Mouse (Mus musculus) retina, postnatal 1 day (tissue): ENCODE results near the gene Rbms3.

ENCODE experiments used
- DNase-seq: peaks from one replicate; pipeline ENCODE4 v3.0.0-alpha.2; 2012

The Rbms3 gene

DNA sequence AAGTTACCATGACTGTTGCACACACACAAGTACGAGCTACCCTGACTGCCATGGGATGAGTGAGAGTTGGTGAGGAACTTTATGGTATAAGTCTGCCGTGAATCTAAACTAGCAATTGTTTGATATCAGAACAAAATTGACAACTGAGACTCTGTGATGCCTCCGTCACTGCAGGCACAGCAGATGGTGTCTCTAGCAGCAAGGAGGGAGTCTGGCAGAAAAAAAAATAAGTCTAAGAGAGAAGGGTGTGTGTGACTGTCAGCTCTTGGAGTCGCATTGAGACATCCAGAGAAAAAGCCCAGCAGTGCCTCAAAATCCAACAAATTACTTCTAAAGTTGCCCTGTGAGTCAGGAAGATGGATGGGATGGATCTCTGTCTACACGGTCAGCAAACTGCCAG is 257.7 kb downstream of the Rbms3 start:
- no peak for DNase-seq

DNA sequence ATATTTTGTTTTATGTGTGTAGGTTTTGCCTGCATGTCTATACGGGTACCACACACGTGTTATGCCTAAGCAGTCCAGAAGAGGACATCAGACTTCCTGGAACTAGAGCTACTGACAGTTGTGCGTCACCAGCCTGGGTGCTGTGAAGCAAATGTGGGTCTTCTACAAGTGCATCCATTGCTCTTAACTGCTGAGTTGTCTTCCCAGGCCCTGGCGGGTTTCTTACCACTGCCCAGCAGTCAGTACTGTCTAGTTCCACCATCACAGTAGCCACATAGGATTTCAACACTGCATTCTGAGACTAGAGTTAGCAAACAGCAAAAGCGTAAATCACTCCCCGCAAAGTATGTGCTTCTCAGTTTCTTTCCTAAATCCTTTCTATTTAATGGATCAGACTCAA is 259.6 kb downstream of the Rbms3 start:
- no peak for DNase-seq

DNA sequence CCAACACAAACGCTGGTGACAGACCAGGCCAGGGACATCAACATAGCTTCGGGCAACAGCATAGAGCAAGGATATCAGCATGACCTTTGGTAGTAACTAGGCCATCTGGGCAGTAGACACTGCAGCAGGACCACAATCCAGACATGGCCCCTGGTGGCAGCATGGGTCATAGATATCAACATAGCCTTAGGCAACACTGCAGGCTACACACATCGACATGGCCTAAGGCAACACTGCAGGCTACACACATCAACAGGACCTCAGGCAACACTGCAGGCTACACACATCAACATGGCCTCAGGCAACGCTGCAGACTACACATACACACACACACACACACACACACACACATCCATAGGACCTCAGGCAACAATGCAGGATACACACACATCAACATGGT is 261.7 kb downstream of the Rbms3 start:
- no peak for DNase-seq

DNA sequence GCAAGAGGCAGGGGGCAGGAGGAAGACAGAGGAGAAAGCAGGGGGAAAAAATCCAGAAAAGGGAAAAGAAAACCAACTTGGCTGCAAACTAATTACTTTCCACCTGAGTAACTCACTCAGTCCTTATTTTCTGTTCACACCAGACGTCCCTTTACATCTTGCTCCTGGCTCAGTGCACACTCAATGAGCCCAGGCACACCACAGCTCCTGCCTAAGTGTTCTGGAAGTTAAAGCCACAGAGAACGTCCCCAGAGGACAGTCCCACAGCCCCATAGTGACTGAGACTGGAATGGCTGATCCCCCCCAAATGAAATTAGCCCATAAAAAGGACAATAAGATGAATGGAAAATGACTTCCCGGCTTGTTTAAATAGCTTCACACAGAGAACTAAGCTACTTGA is 265.1 kb downstream of the Rbms3 start:
- no peak for DNase-seq

DNA sequence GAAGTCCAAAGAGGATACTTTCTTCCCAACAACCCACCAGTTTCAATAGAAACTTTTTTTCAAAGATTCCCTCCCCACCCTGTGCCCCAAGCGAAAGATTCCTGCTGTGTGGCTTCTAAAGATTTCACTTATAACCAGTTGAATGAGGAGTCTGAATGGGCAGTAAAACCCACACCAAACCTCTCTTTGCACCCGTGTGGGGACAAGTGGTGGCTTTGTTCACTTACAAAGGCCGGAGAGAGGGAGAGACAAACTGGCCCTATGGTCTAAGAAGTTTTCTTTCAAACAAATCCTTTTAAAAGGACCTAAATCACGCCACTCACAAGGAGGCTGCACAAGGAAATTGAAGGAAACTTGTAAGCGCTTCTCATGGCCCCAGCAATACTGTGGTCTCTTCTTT is 268.3 kb downstream of the Rbms3 start:
- no peak for DNase-seq

DNA sequence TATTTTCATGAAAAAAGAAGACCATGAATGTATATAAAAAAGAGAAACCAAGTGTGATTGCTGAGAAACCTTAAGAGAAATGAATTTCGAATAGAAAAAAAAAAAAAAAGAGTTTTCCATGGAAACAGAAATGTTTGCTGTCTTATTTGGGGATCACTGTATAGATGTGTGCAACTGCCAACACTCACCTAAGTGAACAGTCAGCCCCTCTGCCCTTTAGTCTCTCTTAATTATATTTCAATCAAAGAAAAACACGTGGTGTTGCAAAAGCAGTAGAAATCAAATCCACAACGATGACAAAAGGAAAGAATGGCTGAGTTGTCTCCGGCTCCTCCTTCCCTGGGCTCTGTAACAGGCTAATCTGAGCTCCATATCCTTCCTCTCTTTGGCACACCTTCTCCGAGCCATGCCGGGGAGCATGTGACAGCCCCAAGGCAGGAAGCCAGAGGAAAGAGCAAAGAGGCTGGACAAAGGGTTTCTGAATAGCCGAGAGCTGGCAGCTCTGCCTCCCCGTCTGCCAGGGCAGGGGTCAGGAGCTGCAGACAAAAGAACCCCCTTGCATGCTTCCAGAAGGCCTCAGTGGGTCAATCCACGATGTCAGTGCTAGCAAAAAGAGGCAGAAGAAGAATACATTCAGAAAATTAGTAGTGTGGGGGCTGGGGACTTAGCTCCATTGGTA is 272.8 kb downstream of the Rbms3 start:
- peak; percentile 60 for DNase-seq

DNA sequence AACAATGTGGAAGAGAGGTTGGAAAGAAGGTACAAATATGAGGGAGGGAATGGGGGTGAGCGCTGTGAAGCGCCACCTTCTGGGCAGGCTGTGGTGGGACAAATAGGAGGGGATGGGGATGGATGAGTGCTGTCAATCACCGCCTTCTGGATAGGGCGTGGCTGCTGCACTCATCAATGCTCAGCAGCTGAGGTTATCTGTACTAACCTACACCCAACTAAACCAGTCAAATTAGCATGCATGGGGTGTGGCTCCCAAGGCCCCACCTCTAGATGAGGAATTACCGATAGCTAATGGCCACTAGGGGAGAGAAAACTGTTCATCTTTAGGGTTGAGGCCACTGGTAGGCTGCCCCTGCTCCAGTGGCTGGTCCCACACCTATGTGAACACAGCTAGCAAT is 274.2 kb downstream of the Rbms3 start:
- DNase-seq = no peak

DNA sequence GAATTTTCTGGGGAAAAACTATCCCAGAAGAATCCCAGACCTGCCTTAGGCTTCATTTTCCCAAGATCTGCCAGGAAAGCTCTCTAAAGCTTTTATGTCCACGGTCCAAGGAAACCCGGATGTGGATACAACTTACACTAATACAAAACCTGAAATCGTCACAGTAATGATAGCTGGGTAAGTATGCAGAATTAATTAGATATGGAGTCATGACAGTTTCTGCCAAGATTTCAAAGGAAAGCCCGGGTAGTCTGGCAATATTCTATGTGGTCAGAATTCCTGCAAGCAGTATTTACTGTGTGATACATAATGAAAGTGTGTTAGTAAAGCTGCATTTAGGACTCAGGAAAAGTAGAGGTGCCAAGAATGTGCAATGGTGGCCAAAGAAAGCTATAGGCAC is 287.4 kb downstream of the Rbms3 start:
- DNase-seq = no peak

DNA sequence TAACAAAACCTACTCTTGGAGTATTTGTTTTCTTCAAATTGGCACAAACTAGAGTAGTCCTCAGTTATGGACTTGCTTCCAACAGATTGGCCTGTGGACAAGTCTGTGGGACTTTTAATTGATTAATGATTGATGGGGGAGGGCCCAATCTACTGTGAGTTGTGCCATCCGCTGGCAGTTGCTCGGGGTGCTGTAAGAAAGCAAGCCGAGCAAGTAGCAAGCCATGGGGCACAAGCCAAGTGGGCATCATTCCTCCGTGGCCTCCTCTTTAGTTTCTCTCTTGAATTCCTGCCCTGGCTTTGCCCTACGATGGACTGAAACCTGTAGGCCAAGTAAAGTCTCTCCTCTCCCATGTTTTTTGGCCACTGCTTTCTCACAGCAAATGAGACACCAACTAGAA is 299.0 kb downstream of the Rbms3 start:
- no peak for DNase-seq

DNA sequence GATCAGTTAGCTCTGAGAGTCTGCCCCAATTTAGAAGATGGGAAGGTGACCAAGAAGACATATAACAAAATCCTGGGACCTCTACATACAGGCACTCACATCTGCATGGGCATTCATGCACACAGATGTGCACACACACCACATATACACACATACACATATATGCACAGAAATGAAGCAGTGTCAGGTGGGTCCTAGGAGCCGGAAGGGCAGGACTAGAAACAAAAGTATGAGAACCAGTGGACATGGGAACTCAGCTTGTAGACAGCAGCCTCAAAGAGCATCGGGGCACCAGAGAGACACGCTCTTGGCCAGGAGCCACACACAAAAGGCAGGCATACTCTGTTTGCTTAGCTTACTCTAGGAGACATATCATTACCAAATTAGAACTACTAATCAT is 310.4 kb downstream of the Rbms3 start:
- DNase-seq = no peak

DNA sequence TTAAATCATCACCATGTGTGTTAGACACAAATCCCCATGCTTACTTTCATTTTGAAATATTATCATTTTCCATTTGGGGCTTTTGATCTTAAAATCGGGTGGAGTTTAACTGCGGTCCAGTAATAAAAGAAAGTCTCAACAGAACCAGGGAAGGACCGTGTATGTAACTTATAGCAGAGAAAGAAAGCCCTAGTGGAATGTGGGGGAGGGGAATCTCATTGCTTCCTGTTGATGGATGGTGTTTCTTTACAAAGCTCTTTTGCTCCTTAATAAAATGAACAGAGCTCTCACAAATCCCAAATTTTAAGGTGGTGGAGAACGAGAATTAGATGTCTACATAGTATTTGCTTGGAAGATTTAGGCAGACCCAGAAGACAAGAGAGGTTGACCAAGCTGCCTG is 311.3 kb downstream of the Rbms3 start:
- no peak for DNase-seq

DNA sequence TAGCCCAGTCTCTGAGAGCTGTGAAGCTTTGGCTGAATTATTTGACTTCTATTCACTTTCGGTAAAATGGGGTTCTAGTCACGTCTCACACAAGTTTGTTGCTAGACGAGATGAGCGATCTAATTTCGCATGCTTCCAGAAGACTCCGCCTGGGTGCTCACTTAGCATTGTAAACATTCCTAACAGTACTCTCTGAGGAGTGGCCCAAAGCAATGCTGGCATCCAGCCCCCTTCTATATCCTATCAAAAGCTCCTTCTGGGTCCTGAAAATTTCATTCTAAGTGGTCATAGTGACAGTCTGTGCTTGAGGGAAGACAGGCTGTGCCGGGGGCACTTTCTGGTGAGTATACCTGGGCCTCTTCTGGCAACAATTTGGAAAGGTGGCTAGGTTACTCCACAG is 312.5 kb downstream of the Rbms3 start:
- DNase-seq = no peak

DNA sequence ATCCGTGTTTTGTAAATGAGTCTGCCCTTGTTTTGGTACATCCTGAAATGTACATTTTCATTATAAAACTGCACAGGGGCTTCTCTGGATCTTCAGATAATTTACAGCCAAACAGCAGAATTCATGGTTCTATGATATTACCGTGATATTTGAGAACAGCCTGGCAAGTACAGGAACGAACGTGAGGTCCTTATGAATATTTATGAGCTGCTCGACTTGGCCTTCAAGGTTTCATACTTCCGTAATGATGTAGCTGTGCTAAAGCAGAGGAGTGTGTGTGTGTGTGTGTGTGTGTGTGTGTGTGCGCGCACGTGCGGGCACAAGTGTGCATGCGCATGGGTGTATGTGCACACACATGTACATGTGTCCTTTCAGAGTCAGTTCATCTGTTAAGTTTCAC is 316.1 kb downstream of the Rbms3 start:
- DNase-seq = no peak

DNA sequence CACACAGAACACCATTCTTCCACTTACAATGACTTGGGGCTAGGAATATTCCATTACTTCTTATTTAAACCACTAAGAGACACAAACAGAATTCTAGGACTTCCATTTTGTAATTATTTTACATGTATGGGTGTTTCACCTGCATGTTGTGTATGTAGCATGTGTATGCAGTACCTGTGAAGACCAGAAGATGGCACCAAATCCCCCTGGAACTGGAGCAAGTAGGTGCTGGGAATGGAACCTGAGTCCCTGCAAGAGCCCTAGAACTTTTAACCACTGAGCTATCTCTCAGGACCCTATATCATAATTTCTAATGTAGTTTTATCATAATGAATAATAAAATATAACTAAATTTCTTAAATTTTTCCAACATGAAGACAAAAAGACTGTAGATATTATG is 319.9 kb downstream of the Rbms3 start:
- no peak for DNase-seq

DNA sequence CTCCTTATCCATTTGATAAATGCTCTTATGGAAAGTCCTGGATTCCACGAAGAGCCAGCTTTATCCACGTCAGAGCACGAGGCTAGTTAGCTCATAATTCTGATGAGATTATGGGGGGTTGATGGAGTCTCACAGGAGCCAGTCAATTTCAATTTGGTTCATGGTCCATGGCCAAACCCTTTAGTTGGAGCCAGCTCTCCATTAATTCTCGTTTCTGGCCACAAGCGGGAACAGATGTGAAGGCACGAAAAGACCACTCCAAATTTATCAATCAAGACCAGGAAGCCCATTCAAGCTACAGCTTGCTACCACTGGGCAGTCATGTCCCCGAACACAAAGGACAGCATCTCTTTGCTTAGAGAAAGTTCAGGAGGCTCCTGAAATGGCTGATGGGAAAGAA is 330.7 kb downstream of the Rbms3 start:
- no peak for DNase-seq

DNA sequence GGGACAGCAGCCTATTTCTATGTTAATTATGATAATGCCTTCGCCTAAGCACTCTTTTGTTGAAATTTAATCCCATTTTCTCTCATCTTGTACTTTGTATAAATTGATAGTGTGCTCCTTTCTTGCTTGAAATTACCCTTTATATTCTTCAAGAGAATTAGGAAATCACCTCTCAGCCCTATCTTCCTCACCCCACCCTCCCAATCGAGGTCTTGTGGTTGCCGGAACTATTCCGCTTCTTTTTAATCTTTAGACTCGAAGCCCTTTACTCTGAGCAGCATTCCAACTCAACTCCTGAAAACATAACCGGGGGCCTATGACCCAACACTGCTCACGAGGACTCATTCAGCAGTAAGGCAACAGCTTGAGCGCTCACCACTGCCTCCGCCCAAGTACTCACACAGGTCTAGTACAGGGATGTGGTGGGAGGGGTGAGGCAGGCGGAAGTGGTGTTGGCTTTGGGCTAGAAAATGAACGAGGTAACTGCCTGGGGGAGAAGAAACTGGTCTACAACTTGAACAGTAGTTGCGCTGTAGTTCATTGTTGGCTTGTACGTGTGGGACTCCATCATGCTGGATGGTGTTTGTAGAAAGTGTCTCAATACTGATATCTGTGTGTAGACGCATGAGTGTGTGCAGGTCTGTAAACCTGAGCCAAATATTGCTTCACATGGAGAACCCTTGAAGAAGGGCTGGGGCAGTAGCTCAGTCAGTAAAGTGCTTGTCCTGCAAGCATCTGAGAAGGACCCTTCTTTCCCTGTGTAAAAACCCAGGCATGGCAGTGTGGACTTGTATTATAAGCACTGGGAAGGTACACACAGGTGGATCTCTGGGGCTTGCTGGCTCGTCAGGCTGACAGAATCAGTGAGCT is 331.8 kb downstream of the Rbms3 start:
- no peak for DNase-seq

DNA sequence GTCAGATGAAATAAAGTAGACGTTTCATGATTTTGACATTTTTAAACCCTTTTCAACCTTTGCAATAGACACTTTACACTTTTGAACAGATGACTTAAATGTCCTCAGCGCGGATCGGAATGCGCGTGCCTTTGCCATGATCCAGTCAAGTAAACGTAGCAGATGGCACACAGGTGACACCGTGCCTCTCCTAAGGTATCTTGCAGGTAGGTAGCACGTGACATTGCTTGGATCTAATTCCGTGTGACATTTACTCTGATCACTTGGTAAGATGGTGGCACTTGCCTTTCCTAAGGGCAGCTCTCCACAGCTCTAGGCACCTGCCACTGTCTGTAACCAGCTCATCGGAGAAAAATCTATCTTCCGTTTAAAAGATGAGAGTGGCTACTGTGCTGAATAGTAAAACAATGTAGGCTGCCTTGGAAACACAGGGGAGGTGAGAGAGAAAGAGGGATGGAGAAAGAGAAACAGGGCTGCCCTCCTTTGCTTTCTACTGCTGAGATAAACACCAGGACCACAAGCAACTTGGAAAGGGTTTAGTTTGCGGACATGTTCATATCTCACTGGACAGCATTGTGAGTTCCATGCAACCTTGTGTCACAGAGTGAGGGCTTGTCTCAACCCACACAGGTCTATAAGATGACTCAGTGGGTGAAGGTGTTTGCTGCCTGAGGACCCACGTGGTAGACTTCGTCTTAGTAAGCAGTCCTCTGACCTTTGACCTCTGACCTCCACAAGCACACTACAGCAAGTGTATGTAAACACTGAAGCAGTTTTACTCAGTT is 338.5 kb downstream of the Rbms3 start:
- no peak for DNase-seq

DNA sequence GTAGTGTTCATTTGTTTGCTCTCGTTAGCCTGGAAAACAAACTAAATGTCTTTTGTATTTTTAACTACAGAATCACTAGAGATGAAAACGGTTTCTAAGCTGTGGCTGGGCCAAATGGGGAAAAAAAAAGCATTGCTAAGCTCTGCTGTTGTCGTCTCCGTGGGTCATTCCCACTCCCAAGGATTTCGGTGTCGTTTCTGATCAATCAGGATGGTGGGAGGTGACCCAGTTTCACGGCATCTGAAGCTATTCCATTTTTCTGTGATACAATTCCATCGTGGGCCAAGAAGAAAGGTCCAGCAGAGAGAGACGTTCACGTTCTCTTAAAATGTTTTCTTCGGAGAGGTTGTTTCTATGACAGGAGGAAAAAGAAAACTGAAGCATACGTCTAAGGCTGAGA is 354.9 kb downstream of the Rbms3 start:
- DNase-seq = peak; percentile 64

DNA sequence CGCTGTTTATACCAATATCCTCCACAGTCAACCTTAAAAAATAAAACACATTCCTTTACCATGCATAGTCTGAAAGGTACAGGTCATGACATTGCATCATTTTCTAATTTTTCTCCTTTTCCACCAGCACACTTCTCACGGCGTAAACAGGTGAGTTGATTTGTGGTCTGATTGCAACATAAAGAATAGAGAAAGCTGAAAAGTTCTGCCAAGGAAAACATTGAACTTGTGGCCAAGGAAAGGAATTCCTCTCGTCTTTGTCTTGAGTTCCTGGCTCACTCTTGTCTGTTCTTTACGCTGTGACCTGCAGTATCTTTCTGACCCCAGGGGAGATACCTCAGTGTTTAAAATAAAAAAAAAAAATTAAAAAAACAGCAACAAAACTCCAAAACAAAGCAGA is 370.1 kb downstream of the Rbms3 start:
- DNase-seq = no peak

DNA sequence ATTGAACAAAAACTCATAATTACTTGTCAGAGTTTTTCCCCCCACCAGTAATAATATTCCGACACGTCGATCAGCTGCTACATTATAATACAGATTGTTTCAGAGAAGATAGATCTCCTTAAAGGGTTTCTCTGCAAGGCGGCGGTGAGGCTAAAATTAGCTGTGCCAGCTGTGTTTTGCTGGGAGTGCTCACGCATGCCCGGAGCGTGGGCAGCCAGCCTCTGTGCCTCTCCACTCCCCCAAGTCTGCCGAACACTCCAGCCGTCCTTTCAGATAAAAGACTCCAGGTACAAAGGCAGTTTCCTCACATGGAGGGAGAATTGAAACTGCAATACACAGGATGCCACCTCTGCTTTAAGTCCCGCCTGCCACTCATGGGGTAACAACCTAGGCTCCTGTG is 376.4 kb downstream of the Rbms3 start:
- peak; percentile 40 for DNase-seq

DNA sequence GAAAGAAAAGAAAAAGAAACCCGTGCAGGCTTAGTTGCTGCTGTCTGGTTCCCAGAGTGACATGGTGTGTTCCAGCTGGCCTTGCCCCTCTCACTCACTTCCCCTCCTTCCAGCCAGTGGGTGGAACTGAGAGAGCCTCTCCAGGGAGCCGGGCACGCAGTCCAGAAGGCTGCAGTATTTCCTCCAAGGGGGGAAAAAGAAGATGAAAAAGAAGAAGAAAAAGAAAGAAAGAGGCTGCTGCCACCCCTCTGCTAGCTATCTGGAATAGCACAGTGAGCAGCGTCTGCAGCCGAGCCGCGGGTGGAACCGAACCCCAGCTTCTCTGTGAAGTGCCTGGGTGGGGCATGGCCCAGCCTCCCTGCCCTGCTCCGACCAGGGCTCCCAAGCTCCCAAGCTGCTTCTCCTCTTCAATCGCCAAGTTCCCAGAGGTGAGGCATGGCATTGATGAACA is 377.3 kb downstream of the Rbms3 start:
- peak; percentile 52 for DNase-seq

DNA sequence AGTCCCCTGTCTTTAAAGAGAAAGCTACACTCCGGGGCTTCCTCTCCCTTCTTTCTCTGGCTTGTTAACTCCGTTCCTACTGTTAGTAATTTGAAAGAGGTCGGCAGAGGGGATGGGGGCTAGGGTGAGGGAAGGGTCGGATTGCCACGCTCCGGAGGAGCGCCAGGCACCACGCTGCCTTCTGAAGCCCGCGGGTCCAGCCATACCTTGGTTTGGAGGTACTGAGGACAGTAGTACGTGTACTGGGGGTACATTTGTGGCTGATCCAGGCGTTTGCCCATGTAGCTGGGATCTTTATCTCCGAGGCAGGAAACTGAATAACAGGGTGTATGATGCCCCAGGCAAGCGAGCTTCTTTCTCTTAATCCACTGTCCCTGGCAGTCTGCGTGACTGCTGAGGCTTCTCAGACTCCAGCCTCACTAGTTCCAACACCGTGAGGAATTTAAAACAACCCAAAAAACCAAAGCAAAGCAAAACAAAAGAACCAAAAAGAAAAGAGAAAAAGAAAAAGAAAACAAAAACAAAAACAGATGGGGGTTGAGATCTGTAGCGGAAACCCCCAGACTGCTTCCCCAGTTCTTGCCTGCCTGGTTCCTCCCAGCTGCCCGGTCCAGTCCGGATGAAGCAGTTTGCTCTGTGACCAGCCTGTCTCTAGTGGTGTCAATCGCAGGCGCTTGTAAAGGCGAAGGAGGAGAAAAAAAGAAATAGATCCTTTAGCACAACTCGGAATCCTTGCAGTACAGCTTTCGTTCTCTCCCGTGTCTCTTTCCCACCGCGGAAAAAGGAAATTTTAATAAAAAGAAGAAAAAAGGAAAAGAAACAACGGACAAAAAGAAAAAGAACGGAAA is 378.0 kb downstream of the Rbms3 start:
- peak; percentile 64 for DNase-seq

DNA sequence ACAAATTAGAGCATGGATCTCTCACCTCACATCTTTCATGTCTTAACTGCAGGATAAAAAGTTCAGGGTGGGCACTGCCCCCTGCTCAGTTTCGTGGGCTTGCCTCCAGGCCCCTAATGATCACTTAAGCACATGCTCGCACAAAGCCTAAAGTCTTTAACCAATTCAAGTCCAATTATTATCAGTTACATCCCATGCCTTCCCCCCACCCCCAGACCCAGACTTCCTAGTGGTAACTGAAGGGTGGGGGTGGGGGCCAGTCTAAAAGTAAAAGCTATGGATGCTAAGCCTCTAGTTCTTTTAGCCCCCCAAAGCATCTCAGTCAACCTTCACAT is 378.9 kb downstream of the Rbms3 start:
- peak; percentile 30 for DNase-seq
